ENCODE assay signal across 7 mouse cellular contexts in genomic region chr5:110980576-110980975, GRCm38 (mm10).
A peak's percentile ranks its signal among the peaks of the same experiment; 100 is the strongest.
DNase-seq lines count a peak whose midpoint lies in the region; ATAC-seq lines count a peak whose summit lies in the region.

No protein-coding gene starts in this region.

- 74% methylated on average over 5 of the region's 5 CpGs for WGBS in liver, embryonic 11.5 days
- 74% methylated on average over 5 of the region's 5 CpGs for WGBS in forebrain, embryonic 10.5 days
- WGBS in limb, embryonic 10.5 days: 76% methylated on average over 5 of the region's 5 CpGs
- WGBS in stomach, embryonic 14.5 days: 42% methylated on average over 5 of the region's 5 CpGs

- peaks cover 3% of the 10 kb centered on the region; the same call in 1 of the 2 replicates for H3K4me1 ChIP-seq in liver, embryonic 11.5 days (replicated peaks; ENCODE audit: control insufficient read depth, insufficient read depth, low read length)
- peaks cover 27% of the 10 kb centered on the region for H3K4me1 ChIP-seq in forebrain, embryonic 10.5 days
- H3K4me1 ChIP-seq in limb, embryonic 10.5 days: peaks cover 24% of the 10 kb centered on the region
- peaks cover 16% of the 10 kb centered on the region; the same call in 1 of the 2 replicates for H3K4me1 ChIP-seq in stomach, embryonic 14.5 days (ENCODE audit: control insufficient read depth, insufficient read depth, low read length)

- ATAC-seq in liver, embryonic 11.5 days (replicated peaks; ENCODE audit: low FRiP score): no peak
- no peak for ATAC-seq in stomach, embryonic 14.5 days (ENCODE audit: insufficient number of reproducible peaks, insufficient read depth, low FRiP score, low read depth)

- no peaks in the 10 kb centered on the region for H3K36me3 ChIP-seq in liver, embryonic 11.5 days (ENCODE audit: control insufficient read depth, insufficient read depth, low read length)
- H3K36me3 ChIP-seq in forebrain, embryonic 10.5 days (replicated peaks): no peaks in the 10 kb centered on the region
- H3K36me3 ChIP-seq in limb, embryonic 10.5 days: no peaks in the 10 kb centered on the region
- H3K36me3 ChIP-seq in stomach, embryonic 14.5 days (ENCODE audit: control insufficient read depth, insufficient read depth, low read length): no peaks in the 10 kb centered on the region

- H3K27me3 ChIP-seq in liver, embryonic 11.5 days (replicated peaks; ENCODE audit: control insufficient read depth, insufficient read depth, low read length): peaks cover 36% of the 10 kb centered on the region
- peaks cover 34% of the 10 kb centered on the region for H3K27me3 ChIP-seq in forebrain, embryonic 10.5 days (ENCODE audit: poor library complexity, severe bottlenecking)
- H3K27me3 ChIP-seq in limb, embryonic 10.5 days (ENCODE audit: low read depth, poor library complexity, severe bottlenecking): no peaks in the 10 kb centered on the region
- no peaks in the 10 kb centered on the region for H3K27me3 ChIP-seq in stomach, embryonic 14.5 days (ENCODE audit: control insufficient read depth, insufficient read depth, low read length)

- no peaks in the 10 kb centered on the region for H3K9me3 ChIP-seq in liver, embryonic 11.5 days (ENCODE audit: control insufficient read depth, low read length)
- H3K9me3 ChIP-seq in forebrain, embryonic 10.5 days: no peaks in the 10 kb centered on the region
- no peaks in the 10 kb centered on the region for H3K9me3 ChIP-seq in limb, embryonic 10.5 days (replicated peaks)
- no peaks in the 10 kb centered on the region for H3K9me3 ChIP-seq in stomach, embryonic 14.5 days (ENCODE audit: control insufficient read depth, low read depth, low read length)

- H3K4me3 ChIP-seq in liver, embryonic 11.5 days (ENCODE audit: low read depth, low read length): peak overlapping the region; percentile 65
- H3K4me3 ChIP-seq in forebrain, embryonic 10.5 days: peak overlapping the region; percentile 72; the same call in 1 of the 2 replicates
- H3K4me3 ChIP-seq in limb, embryonic 10.5 days: peak overlapping the region; percentile 70; the same call in 1 of the 2 replicates
- peak overlapping the region; percentile 56 for H3K4me3 ChIP-seq in stomach, embryonic 14.5 days (ENCODE audit: low read depth, low read length)

- DNase-seq in liver, embryonic 11.5 days (ENCODE audit: low spot score): no peak
- no peak for DNase-seq in liver
- no peak for DNase-seq in forebrain, embryonic 10.5 days (ENCODE audit: extremely low spot score, low spot score)
- DNase-seq in limb, embryonic 10.5 days (ENCODE audit: low spot score): no peak
- DNase-seq in right cerebral cortex, postnatal 25 days: no peak
- no peak for DNase-seq in adrenal gland, postnatal 25 days

- peak overlapping the region; percentile 77 for H3K4me2 ChIP-seq in liver, embryonic 11.5 days
- H3K4me2 ChIP-seq in stomach, embryonic 14.5 days (replicated peaks; ENCODE audit: low read depth, low read length): peak overlapping the region; percentile 91

- H3K9ac ChIP-seq in liver, embryonic 11.5 days (ENCODE audit: low read depth, low read length): no peak overlapping the region
- H3K9ac ChIP-seq in stomach, embryonic 14.5 days (replicated peaks; ENCODE audit: low read depth, low read length): no peak overlapping the region

- H3K27ac ChIP-seq in liver, embryonic 11.5 days (ENCODE audit: low read depth, low read length): no peak overlapping the region
- H3K27ac ChIP-seq in forebrain, embryonic 10.5 days: no peak overlapping the region
- no peak overlapping the region for H3K27ac ChIP-seq in limb, embryonic 10.5 days
- peak overlapping the region; percentile 2; the same call in 1 of the 2 replicates for H3K27ac ChIP-seq in stomach, embryonic 14.5 days (ENCODE audit: low read length)
